Mouse (Mus musculus): ENCODE measurements around the gene Cop1. TPM values are rescaled to one million over a fixed set of nuclear protein-coding genes. Genes with fewer than 3 reads are reported as not detected.

Cop1 gene
- polyA plus RNA-seq, 1 experiment = 122 TPM

- no peak overlapping the region for H3K4me3 ChIP-seq (ENCODE audit: insufficient read depth, low read length)
- no peak overlapping the region for H3K27ac ChIP-seq (ENCODE audit: insufficient read depth, low read depth, low read length)
- H3K4me1 ChIP-seq (ENCODE audit: control insufficient read depth, insufficient read depth, low read length) = no peaks in the 10 kb centered on the region
- TF ChIP-seq POLR2A (IDR thresholded peaks at IDR 0.05; ENCODE audit: borderline replicate concordance, low read depth, low read length) (no peak), CTCF (IDR thresholded peaks at IDR 0.05; ENCODE audit: low read depth, low read length) (no peak)
Observed at GRCm38 (mm10) chr1:159281861-159282260, 49.7 kb downstream of the Cop1 start.

GRCm38 (mm10) chr1:159286833-159287232 is 54.7 kb downstream of the Cop1 start:
- TF ChIP-seq CTCF (IDR thresholded peaks at IDR 0.05; ENCODE audit: low read depth, low read length) (no peak), POLR2A (IDR thresholded peaks at IDR 0.05; ENCODE audit: borderline replicate concordance, low read depth, low read length) (no peak)
- H3K4me3 ChIP-seq (ENCODE audit: insufficient read depth, low read length) = no peak overlapping the region
- H3K4me1 ChIP-seq (ENCODE audit: control insufficient read depth, insufficient read depth, low read length) = peaks cover 3% of the 10 kb centered on the region
- H3K27ac ChIP-seq (ENCODE audit: insufficient read depth, low read depth, low read length) = no peak overlapping the region

DNA sequence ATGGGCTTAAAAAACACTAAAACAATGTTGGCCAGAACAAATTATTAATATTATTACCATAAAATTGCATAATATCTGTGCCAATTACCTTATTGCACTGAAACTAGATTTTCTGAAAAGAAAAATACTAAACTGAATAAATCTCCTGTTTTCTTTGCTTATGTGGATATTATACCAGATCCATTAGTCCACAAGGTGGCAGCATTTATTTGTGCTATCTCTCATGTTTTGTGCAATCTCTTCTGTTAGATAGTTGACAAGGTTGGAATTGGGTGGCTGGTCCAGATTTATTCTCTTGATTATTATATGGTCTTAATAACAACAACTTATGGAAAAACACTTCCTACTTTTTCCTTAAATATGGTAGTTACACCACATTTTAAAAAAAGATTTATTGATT is 58.1 kb downstream of the Cop1 start:
- Histone ChIP-seq H3K27ac (ENCODE audit: insufficient read depth, low read depth, low read length) (no peak overlapping the region), H3K4me3 (ENCODE audit: insufficient read depth, low read length) (no peak overlapping the region), H3K4me1 (ENCODE audit: control insufficient read depth, insufficient read depth, low read length) (peaks cover 3% of the 10 kb centered on the region)
- TF ChIP-seq POLR2A (IDR thresholded peaks at IDR 0.05; ENCODE audit: borderline replicate concordance, low read depth, low read length) = no peak

- TF ChIP-seq POLR2A (IDR thresholded peaks at IDR 0.05; ENCODE audit: borderline replicate concordance, low read depth, low read length) (no peak), CTCF (IDR thresholded peaks at IDR 0.05; ENCODE audit: low read depth, low read length) (no peak)
- Histone ChIP-seq H3K4me3 (ENCODE audit: insufficient read depth, low read length) (no peak overlapping the region), H3K27ac (ENCODE audit: insufficient read depth, low read depth, low read length) (peak overlapping the region; percentile 40; the same call in 1 of the 2 replicates), H3K4me1 (ENCODE audit: control insufficient read depth, insufficient read depth, low read length) (peaks cover 3% of the 10 kb centered on the region)
Observed at GRCm38 (mm10) chr1:159290859-159291258, 58.7 kb downstream of the Cop1 start.

DNA sequence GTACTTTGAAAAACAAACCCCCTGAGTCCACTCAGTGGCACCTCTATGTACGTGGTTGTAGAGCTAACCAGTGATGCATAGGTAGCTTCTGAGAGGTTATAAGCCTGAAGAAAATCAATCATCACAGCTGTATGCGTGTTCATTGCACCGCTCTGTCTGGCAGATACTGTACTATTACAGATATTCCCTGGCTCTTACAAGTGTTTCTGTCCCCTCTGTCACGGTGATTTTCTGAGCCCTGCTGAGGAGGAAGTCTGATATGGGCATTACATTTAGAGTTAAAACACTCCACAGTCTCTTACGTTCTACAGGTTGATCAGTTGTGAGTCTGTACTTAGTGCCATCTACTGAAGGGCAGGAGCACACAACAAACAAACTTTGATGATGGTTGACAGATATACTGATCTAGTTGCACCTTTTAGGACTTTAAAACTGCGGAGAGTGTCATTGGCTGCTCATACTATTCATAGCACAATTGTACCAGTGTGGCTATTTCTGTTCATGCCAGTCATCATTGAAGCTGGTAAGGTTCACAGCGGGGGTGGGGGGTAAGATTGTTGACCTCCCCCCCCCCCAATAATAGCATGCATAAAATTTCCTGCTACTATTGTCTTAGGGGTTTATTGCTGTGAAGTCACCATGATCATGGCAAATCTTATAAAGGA is 69.4 kb downstream of the Cop1 start:
- no peak overlapping the region for H3K27ac ChIP-seq (ENCODE audit: insufficient read depth, low read depth, low read length)
- H3K4me1 ChIP-seq (ENCODE audit: control insufficient read depth, insufficient read depth, low read length) = peaks cover 2% of the 10 kb centered on the region
- no peak overlapping the region for H3K4me3 ChIP-seq (ENCODE audit: insufficient read depth, low read length)
- TF ChIP-seq CTCF (IDR thresholded peaks at IDR 0.05; ENCODE audit: low read depth, low read length) (no peak), POLR2A (IDR thresholded peaks at IDR 0.05; ENCODE audit: borderline replicate concordance, low read depth, low read length) (no peak)

DNA sequence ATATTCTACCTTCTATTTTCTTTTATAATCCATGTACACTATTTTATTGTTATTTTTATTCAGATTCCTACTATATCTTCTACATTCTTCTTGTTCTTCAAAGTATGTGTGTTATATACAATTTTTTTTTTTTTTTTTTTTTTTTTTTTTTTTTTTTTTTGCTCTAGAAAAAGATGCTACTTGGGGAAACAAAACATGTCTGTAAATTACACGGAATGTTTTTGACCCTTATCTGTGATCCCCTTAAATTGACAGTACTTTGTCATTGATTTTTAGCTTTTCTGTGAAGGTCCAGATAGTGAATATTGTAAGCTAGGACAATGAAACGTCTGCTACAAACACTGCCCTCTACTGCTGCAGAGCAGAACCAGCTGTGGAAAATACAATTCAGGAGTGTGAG is 81.5 kb downstream of the Cop1 start:
- Histone ChIP-seq H3K27ac (ENCODE audit: insufficient read depth, low read depth, low read length) (no peak overlapping the region), H3K4me1 (ENCODE audit: control insufficient read depth, insufficient read depth, low read length) (no peaks in the 10 kb centered on the region), H3K4me3 (ENCODE audit: insufficient read depth, low read length) (no peak overlapping the region)
- TF ChIP-seq POLR2A (IDR thresholded peaks at IDR 0.05; ENCODE audit: borderline replicate concordance, low read depth, low read length) (no peak), CTCF (IDR thresholded peaks at IDR 0.05; ENCODE audit: low read depth, low read length) (no peak)

- no peak for TF ChIP-seq POLR2A (IDR thresholded peaks at IDR 0.05; ENCODE audit: borderline replicate concordance, low read depth, low read length)
- no peak for TF ChIP-seq CTCF (IDR thresholded peaks at IDR 0.05; ENCODE audit: low read depth, low read length)
- Histone ChIP-seq H3K4me1 (ENCODE audit: control insufficient read depth, insufficient read depth, low read length) (peaks cover 3% of the 10 kb centered on the region; the same call in 1 of the 2 replicates), H3K27ac (ENCODE audit: insufficient read depth, low read depth, low read length) (no peak overlapping the region), H3K4me3 (ENCODE audit: insufficient read depth, low read length) (no peak overlapping the region)
Observed at GRCm38 (mm10) chr1:159322586-159322985, 90.5 kb downstream of the Cop1 start.

DNA sequence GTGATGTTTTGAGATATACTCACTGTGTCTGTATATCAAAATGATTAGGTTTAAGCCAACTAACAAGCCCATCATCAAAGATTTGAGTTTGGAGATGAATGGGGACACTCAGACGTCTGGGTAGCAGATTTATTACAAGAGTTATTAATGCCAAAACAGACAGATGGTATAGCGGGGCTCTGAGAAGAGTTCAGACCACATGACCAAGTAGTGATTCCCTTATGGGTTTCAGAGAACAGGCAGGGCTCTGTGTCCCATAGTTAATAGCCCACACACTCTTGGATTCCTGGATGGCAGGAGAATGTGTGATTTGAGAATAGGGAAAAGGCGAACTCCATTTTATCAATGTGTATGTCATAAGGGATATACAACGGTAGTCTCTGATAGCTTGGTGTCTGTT is 98.9 kb downstream of the Cop1 start:
- no peak for TF ChIP-seq POLR2A (IDR thresholded peaks at IDR 0.05; ENCODE audit: borderline replicate concordance, low read depth, low read length)
- TF ChIP-seq CTCF (IDR thresholded peaks at IDR 0.05; ENCODE audit: low read depth, low read length) = no peak
- no peak overlapping the region for H3K27ac ChIP-seq (ENCODE audit: insufficient read depth, low read depth, low read length)
- H3K4me3 ChIP-seq (ENCODE audit: insufficient read depth, low read length) = no peak overlapping the region
- H3K4me1 ChIP-seq (ENCODE audit: control insufficient read depth, insufficient read depth, low read length) = no peaks in the 10 kb centered on the region

DNA sequence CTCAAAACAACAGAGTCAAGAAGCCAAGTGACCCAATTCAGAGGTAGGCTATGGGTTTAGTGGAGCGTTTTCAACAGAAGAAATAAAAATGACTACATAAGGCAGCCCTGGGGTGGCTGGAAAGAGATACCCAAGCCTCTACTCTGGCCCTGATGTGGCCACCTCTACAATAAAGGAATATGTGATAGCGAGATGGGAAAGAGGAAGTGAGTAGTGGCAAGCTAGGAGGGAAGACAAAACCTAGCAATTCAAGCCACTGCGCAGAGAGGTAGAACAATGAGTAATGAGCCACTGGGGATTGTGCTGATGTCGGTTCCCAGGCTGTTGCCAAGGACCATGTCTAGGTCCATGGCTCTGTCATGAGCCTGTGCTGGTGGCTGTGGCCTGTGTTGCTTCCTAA is 102.0 kb downstream of the Cop1 start:
- H3K4me3 ChIP-seq (ENCODE audit: insufficient read depth, low read length) = no peak overlapping the region
- TF ChIP-seq CTCF (IDR thresholded peaks at IDR 0.05; ENCODE audit: low read depth, low read length) (no peak), POLR2A (IDR thresholded peaks at IDR 0.05; ENCODE audit: borderline replicate concordance, low read depth, low read length) (no peak)
- H3K27ac ChIP-seq (ENCODE audit: insufficient read depth, low read depth, low read length) = no peak overlapping the region
- no peaks in the 10 kb centered on the region for H3K4me1 ChIP-seq (ENCODE audit: control insufficient read depth, insufficient read depth, low read length)

GRCm38 (mm10) chr1:159342355-159342754 is 110.2 kb downstream of the Cop1 start:
- no peaks in the 10 kb centered on the region for H3K4me1 ChIP-seq (ENCODE audit: control insufficient read depth, insufficient read depth, low read length)
- H3K27ac ChIP-seq (ENCODE audit: insufficient read depth, low read depth, low read length) = no peak overlapping the region
- no peak for TF ChIP-seq POLR2A (IDR thresholded peaks at IDR 0.05; ENCODE audit: borderline replicate concordance, low read depth, low read length)
- H3K4me3 ChIP-seq (ENCODE audit: insufficient read depth, low read length) = no peak overlapping the region

All from bone marrow macrophage, adult 2 months (primary cell).